Mouse (Mus musculus) small intestine, adult 2 months (tissue): ENCODE measurements around the gene C330021F23Rik. TPM values are rescaled to one million over a fixed set of nuclear protein-coding genes. Genes with fewer than 3 reads are reported as not detected.

Experiments used
- H3K27ac ChIP-seq: fragments of 200-500 bp; 2 replicates; pipeline ENCODE4 v1.5.1; 2012; ENCODE audit warnings: low read depth, low read length, control low read depth, inconsistent platforms; ENCODE audit not compliant: insufficient read depth
- H3K27me3 ChIP-seq: fragments of 200-500 bp; 2 replicates; pipeline ENCODE4 v1.6.1; 2012; ENCODE audit warnings: mild to moderate bottlenecking, moderate library complexity, low read length, inconsistent platforms; ENCODE audit not compliant: control insufficient read depth, insufficient read depth
- H3K36me3 ChIP-seq: fragments of 200-500 bp; 2 replicates; pipeline ENCODE4 v1.6.1; 2012; ENCODE audit warnings: mild to moderate bottlenecking, low read length, control low read depth, inconsistent platforms; ENCODE audit not compliant: control insufficient read depth, insufficient read depth
- H3K4me1 ChIP-seq: fragments of 200-500 bp; 2 replicates; pipeline ENCODE4 v1.6.1; 2012; ENCODE audit warnings: low read length, inconsistent platforms, mixed read lengths; ENCODE audit not compliant: control insufficient read depth, insufficient read depth, insufficient read length
- H3K4me3 ChIP-seq: fragments of 200-500 bp; 2 replicates; pipeline ENCODE4 v1.5.1; 2012; ENCODE audit warnings: low read depth, mild to moderate bottlenecking, control low read depth, inconsistent platforms, low read length, moderate library complexity
- CTCF ChIP-seq: fragments of 200-500 bp; IDR thresholded peaks from 2 replicates; pipeline ENCODE4 v1.5.1; 2012; ENCODE audit warnings: low read depth, mild to moderate bottlenecking, control low read depth, inconsistent platforms, low read length, moderate library complexity, mixed read lengths; ENCODE audit not compliant: insufficient replicate concordance, insufficient read length; ENCODE audit errors: extremely low read depth
- POLR2A ChIP-seq: fragments of 200-500 bp; IDR thresholded peaks from 2 replicates; pipeline ENCODE4 v1.6.1; 2012; ENCODE audit warnings: low read depth, mild to moderate bottlenecking, control low read depth, inconsistent platforms, low read length, moderate library complexity
- WGBS: fragments of 180-500 bp; shearing (Covaris S2); methylation state at CpG from one replicate; pipeline ENCODE4 v1.1.7; 2018; 5-methylcytosine and 5-hydroxymethylcytosine counted together
- polyA plus RNA-seq: library from polyadenylated mRNA; depleted of rRNA; stranded (reverse); fragments of >200 nt; gene quantifications from 2 replicates; pipeline ENCODE4 v1.2.3, GENCODE M21; 2012

C330021F23Rik gene
- polyA plus RNA-seq, 1 experiment, result 3.4 TPM

- 83% methylated on average over 7 of the region's 7 CpGs for WGBS
- Histone ChIP-seq H3K4me3 (no peak overlapping the region), H3K4me1 (peaks cover 8% of the 10 kb centered on the region), H3K36me3 (peaks cover 61% of the 10 kb centered on the region), H3K27ac (no peak overlapping the region), H3K27me3 (no peaks in the 10 kb centered on the region)
- TF ChIP-seq CTCF, result no peak
- no peak for TF ChIP-seq POLR2A
Observed at GRCm38 (mm10) chr8:3539146-3539545, 28.6 kb upstream of the C330021F23Rik start.

GRCm38 (mm10) chr8:3540076-3540475 is 27.7 kb upstream of the C330021F23Rik start:
- Histone ChIP-seq H3K36me3 (peaks cover 69% of the 10 kb centered on the region), H3K27me3 (no peaks in the 10 kb centered on the region), H3K4me1 (peaks cover 8% of the 10 kb centered on the region), H3K27ac (no peak overlapping the region), H3K4me3 (no peak overlapping the region)
- 96% methylated on average over 4 of the region's 4 CpGs for WGBS
- no peak for TF ChIP-seq CTCF
- TF ChIP-seq POLR2A, result no peak

GRCm38 (mm10) chr8:3546511-3546910 is 21.3 kb upstream of the C330021F23Rik start:
- H3K36me3 ChIP-seq, result peaks cover 26% of the 10 kb centered on the region
- no peak overlapping the region for H3K27ac ChIP-seq
- no peaks in the 10 kb centered on the region for H3K27me3 ChIP-seq
- H3K4me1 ChIP-seq, result no peaks in the 10 kb centered on the region
- H3K4me3 ChIP-seq, result no peak overlapping the region
- 95% methylated on average over 2 of the region's 2 CpGs for WGBS
- no peak for TF ChIP-seq POLR2A
- no peak for TF ChIP-seq CTCF

GRCm38 (mm10) chr8:3552240-3552639 is 15.6 kb upstream of the C330021F23Rik start:
- Histone ChIP-seq H3K4me3 (no peak overlapping the region), H3K36me3 (no peaks in the 10 kb centered on the region), H3K27ac (no peak overlapping the region), H3K4me1 (no peaks in the 10 kb centered on the region), H3K27me3 (no peaks in the 10 kb centered on the region)
- TF ChIP-seq POLR2A (no peak), CTCF (no peak)
- WGBS, result 91% methylated on average over 1 of the region's 1 CpGs

- TF ChIP-seq CTCF, result no peak
- TF ChIP-seq POLR2A, result no peak
- H3K36me3 ChIP-seq, result no peaks in the 10 kb centered on the region
- 57% methylated on average over 4 of the region's 4 CpGs for WGBS
Observed at GRCm38 (mm10) chr8:3556114-3556513, 11.7 kb upstream of the C330021F23Rik start.

GRCm38 (mm10) chr8:3568378-3568777 is 588 bp downstream of the C330021F23Rik start:
- WGBS, result 8% methylated on average over 7 of the region's 7 CpGs
- no peaks in the 10 kb centered on the region for H3K27me3 ChIP-seq
- H3K27ac ChIP-seq, result no peak overlapping the region
- no peak for TF ChIP-seq CTCF
- TF ChIP-seq POLR2A, result no peak
- H3K4me1 ChIP-seq, result peaks cover 14% of the 10 kb centered on the region; the same call in 1 of the 2 replicates
- H3K4me3 ChIP-seq, result peak overlapping the region; percentile 28; the same call in 1 of the 2 replicates
- H3K36me3 ChIP-seq, result no peaks in the 10 kb centered on the region

More at GRCm38 (mm10) chr8:3556114-3556513, 11.7 kb upstream of the C330021F23Rik start:
- H3K27me3 ChIP-seq, result no peaks in the 10 kb centered on the region
- H3K27ac ChIP-seq, result no peak overlapping the region
- no peaks in the 10 kb centered on the region for H3K4me1 ChIP-seq
- H3K4me3 ChIP-seq, result no peak overlapping the region

GRCm38 (mm10) chr8:3569784-3570183 is 2.0 kb downstream of the C330021F23Rik start:
- H3K4me1 ChIP-seq, result peaks cover 14% of the 10 kb centered on the region; the same call in 1 of the 2 replicates
- no peak overlapping the region for H3K27ac ChIP-seq
- H3K27me3 ChIP-seq, result no peaks in the 10 kb centered on the region
- H3K36me3 ChIP-seq, result no peaks in the 10 kb centered on the region
- WGBS, result 69% methylated on average over 5 of the region's 5 CpGs
- H3K4me3 ChIP-seq, result no peak overlapping the region
- TF ChIP-seq POLR2A (no peak), CTCF (no peak)
